Mouse (Mus musculus) thymus, postnatal 10 days (tissue): ENCODE results near the gene Armc5.

ENCODE experiments used
- DNase-seq, 2 experiments: peaks; one replicate each; pipeline ENCODE4 v3.0.0; 2021; ENCODE audit warnings: low spot score in 2 of 2

Armc5 gene

GRCm38 (mm10) chr7:128288923-128289544 is 51.9 kb downstream of the Armc5 start:
- DNase-seq = no peak
